Mouse (Mus musculus) adrenal gland (tissue): ENCODE measurements around the gene Gm49380.
"Not testable (repeated sequence)": the region's sequence is repeated elsewhere in the genome, so short reads cannot be mapped to it uniquely, and the experiment has no call there.

ENCODE experiments used
- intact Hi-C: fragments of 180-260 bp; cut with DNase I; formaldehyde crosslinking; loops from one replicate; pipeline ENCODE4 v1.15.1; 2025

Gm49380 gene

GRCm38 (mm10) chr9:44125546-44126428 lies 12.5 kb upstream of the Gm49380 start:
- intact Hi-C loops, result loop anchor here (10.0 kb wide), 3 partner anchors 109 to 259 kb away; partner anchors contain the start of gene Cbl

- intact Hi-C loops, result loop anchor here (10.0 kb wide), 3 partner anchors 110 to 260 kb away; partner anchors contain the start of gene Cbl
Measured at GRCm38 (mm10) chr9:44125026-44125425, 11.7 kb upstream of the Gm49380 start.

GRCm38 (mm10) chr9:44124317-44124716 lies 11.0 kb upstream of the Gm49380 start:
- intact Hi-C loops, result loop anchor here (10.0 kb wide), 3 partner anchors 110 to 260 kb away; partner anchors contain the start of gene Cbl

GRCm38 (mm10) chr9:44119948-44120465 lies 6.7 kb upstream of the Gm49380 start:
- intact Hi-C loops, result loop anchor here (10.0 kb wide), 3 partner anchors 115 to 265 kb away; partner anchors contain the start of gene Cbl

GRCm38 (mm10) chr9:44119011-44119410 lies 5.7 kb upstream of the Gm49380 start:
- intact Hi-C loops, result no loop called here

- intact Hi-C loops, result no loop called here
Measured at GRCm38 (mm10) chr9:44116182-44116581, 2.9 kb upstream of the Gm49380 start.

- intact Hi-C loops, result no loop called here
Measured at GRCm38 (mm10) chr9:44115599-44115998, 2.3 kb upstream of the Gm49380 start.

- intact Hi-C loops, result no loop called here
Measured at GRCm38 (mm10) chr9:44114453-44114852, 1.2 kb upstream of the Gm49380 start.

- intact Hi-C loops, result not testable (repeated sequence)
Measured at GRCm38 (mm10) chr9:44111909-44112308, 1.4 kb downstream of the Gm49380 start.

GRCm38 (mm10) chr9:44109360-44110095 lies 3.8 kb downstream of the Gm49380 start:
- intact Hi-C loops, result loop anchor here (5.0 kb wide), 1 partner anchor 37 kb away; no protein-coding TSS in a partner anchor

- intact Hi-C loops, result loop anchor here (5.0 kb wide), 1 partner anchor 36 kb away; no protein-coding TSS in a partner anchor
Measured at GRCm38 (mm10) chr9:44108269-44109055, 4.8 kb downstream of the Gm49380 start.

GRCm38 (mm10) chr9:44107557-44108179 lies 5.6 kb downstream of the Gm49380 start:
- intact Hi-C loops, result loop anchor here (5.0 kb wide), 1 partner anchor 35 kb away; no protein-coding TSS in a partner anchor

- intact Hi-C loops, result loop anchor here (5.0 kb wide), 1 partner anchor 35 kb away; no protein-coding TSS in a partner anchor
Measured at GRCm38 (mm10) chr9:44107110-44107509, 6.2 kb downstream of the Gm49380 start, which contains the start of gene C1qtnf5. Gene C1qtnf5, plus strand, starts transcription at chr9:44107245.

GRCm38 (mm10) chr9:44106596-44106995 lies 6.7 kb downstream of the Gm49380 start:
- intact Hi-C loops, result loop anchor here (5.0 kb wide), 1 partner anchor 34 kb away; no protein-coding TSS in a partner anchor

- intact Hi-C loops, result loop anchor here (5.0 kb wide), 1 partner anchor 34 kb away; no protein-coding TSS in a partner anchor
Measured at GRCm38 (mm10) chr9:44106182-44106581, 7.1 kb downstream of the Gm49380 start.

- intact Hi-C loops, result loop anchor here (5.0 kb wide), 1 partner anchor 33 kb away; no protein-coding TSS in a partner anchor
Measured at GRCm38 (mm10) chr9:44105781-44106180, 7.5 kb downstream of the Gm49380 start.

GRCm38 (mm10) chr9:44104881-44105280 lies 8.4 kb downstream of the Gm49380 start:
- intact Hi-C loops, result loop anchor here (5.0 kb wide), 1 partner anchor 33 kb away; no protein-coding TSS in a partner anchor

GRCm38 (mm10) chr9:44101490-44101889 lies 11.8 kb downstream of the Gm49380 start, which contains the start of gene Mfrp:
Gene Mfrp, plus strand, starts transcription at chr9:44101729.
- intact Hi-C loops, result no loop called here

- intact Hi-C loops, result loop anchor here (10.0 kb wide), 1 partner anchor 112 kb away; no protein-coding TSS in a partner anchor
Measured at GRCm38 (mm10) chr9:44096536-44096935, 16.8 kb downstream of the Gm49380 start.
